Mouse (Mus musculus) CH12.LX (cell line): ENCODE measurements around the gene Tnmd. TPM values are rescaled to one million over a fixed set of nuclear protein-coding genes. Genes with fewer than 3 reads are reported as not detected.

Experiments used
- DNase-seq: peaks from one replicate; pipeline ENCODE4 v3.0.0-alpha.2; 2013; ENCODE audit errors: extremely low read depth
- H3K27ac ChIP-seq: 2 replicates; pipeline ENCODE4 v1.5.1; 2012; ENCODE audit warnings: low read depth, mild to moderate bottlenecking, control low read depth, moderate library complexity; ENCODE audit not compliant: insufficient read depth
- H3K27me3 ChIP-seq: replicated peaks from 2 replicates; pipeline ENCODE3; 2012; ENCODE audit warnings: inconsistent platforms
- H3K36me3 ChIP-seq, 2 experiments: replicated peaks in 1 of 2; 2 replicates each; pipeline versions ENCODE3 to v1.6.1; 2012; ENCODE audit warnings: inconsistent platforms in 1 of 2, low read length in 1 of 2, mild to moderate bottlenecking in 1 of 2, mixed read lengths in 1 of 2, moderate library complexity in 1 of 2; ENCODE audit not compliant: control insufficient read depth in 1 of 2, insufficient read depth in 1 of 2
- H3K4me1 ChIP-seq, 2 experiments: 2 replicates each; pipeline ENCODE4 v1.6.1; 2012; ENCODE audit warnings: inconsistent platforms in 1 of 2, moderate library complexity in 1 of 2; ENCODE audit not compliant: insufficient read depth in 2 of 2, control insufficient read depth in 1 of 2
- H3K4me2 ChIP-seq: 2 replicates; pipeline ENCODE4 v1.6.1; 2012; ENCODE audit warnings: low read depth, mild to moderate bottlenecking, control low read depth; ENCODE audit not compliant: poor library complexity, insufficient read depth, severe bottlenecking
- H3K4me3 ChIP-seq, 3 experiments: fragments of 150-350 bp in 1 of 3; sonication (generic) in 1 of 3; replicated peaks in 1 of 3; 2 replicates each; pipeline versions ENCODE3 to v1.5.1; 2011 to 2012; ENCODE audit warnings: low read depth in 2 of 3, low read length in 2 of 3, mild to moderate bottlenecking in 2 of 3, moderate library complexity in 2 of 3, control low read depth in 1 of 3, improper control_type of control experiment in 1 of 3, inconsistent platforms in 1 of 3, mixed read lengths in 1 of 3; ENCODE audit not compliant: poor library complexity in 1 of 3
- H3K79me2 ChIP-seq: replicated peaks from 2 replicates; pipeline ENCODE4 v1.6.1; 2012; ENCODE audit warnings: mild to moderate bottlenecking, moderate library complexity; ENCODE audit not compliant: control insufficient read depth, poor library complexity, insufficient read depth, severe bottlenecking; ENCODE audit errors: extremely low read depth
- H3K9ac ChIP-seq: 2 replicates; pipeline ENCODE4 v1.6.1; 2012; ENCODE audit warnings: low read depth, mild to moderate bottlenecking, control low read depth, moderate library complexity; ENCODE audit not compliant: insufficient read depth
- H3K9me3 ChIP-seq: replicated peaks from 2 replicates; pipeline ENCODE3; 2012; ENCODE audit warnings: low read length, inconsistent platforms, mixed read lengths
- GABPA ChIP-seq: IDR thresholded peaks from 2 replicates; pipeline ENCODE4 v1.6.1; 2012; ENCODE audit warnings: low read depth, low read length, improper control_type of control experiment, inconsistent platforms; ENCODE audit not compliant: insufficient replicate concordance
- HCFC1 ChIP-seq: IDR thresholded peaks from 2 replicates; pipeline ENCODE4 v1.6.1; 2012; ENCODE audit warnings: low read depth, mild to moderate bottlenecking, inconsistent platforms, low read length, improper control_type of control experiment
- KAT2A ChIP-seq: IDR thresholded peaks from 2 replicates; pipeline ENCODE4 v1.6.1; 2012; ENCODE audit warnings: low read length, improper control_type of control experiment, inconsistent platforms; ENCODE audit not compliant: insufficient replicate concordance
- POLR2A ChIP-seq: IDR thresholded peaks from 2 replicates; pipeline ENCODE4 v1.6.1; 2011; ENCODE audit warnings: low read depth, mild to moderate bottlenecking, improper control_type of control experiment, low read length
- RAD21 ChIP-seq: IDR thresholded peaks from 2 replicates; pipeline ENCODE4 v1.6.1; 2011; ENCODE audit warnings: low read depth, mild to moderate bottlenecking, low read length, improper control_type of control experiment, moderate library complexity
- RCOR1 ChIP-seq: conservative IDR thresholded peaks from 2 replicates; pipeline ENCODE4 v1.6.1; 2012; ENCODE audit warnings: low read depth, mild to moderate bottlenecking, inconsistent platforms, low read length, improper control_type of control experiment
- UBTF ChIP-seq: IDR thresholded peaks from 2 replicates; pipeline ENCODE4 v1.6.1; 2012; ENCODE audit warnings: low read depth, mild to moderate bottlenecking, inconsistent platforms, low read length, improper control_type of control experiment, moderate library complexity
- dilution Hi-C: fragments of 300-500 bp; cut with MboI; formaldehyde crosslinking; loops from 2 replicates; pipeline ENCODE4 v1.14.3; 2020; ENCODE audit warnings: low sequenced_read_pairs; ENCODE audit not compliant: extremely low pct_unique_long_range_greater_than_20kb, extremely low pct_ligation_motif_present
- in situ Hi-C: fragments of 300-500 bp; cut with MboI; formaldehyde crosslinking; loops from 3 replicates; pipeline ENCODE4 v1.14.3; 2019; ENCODE audit warnings: low sequenced_read_pairs, low pct_ligation_motif_present, low pct_unique_long_range_greater_than_20kb, mixed read lengths
- polyA plus RNA-seq: library from polyadenylated mRNA; unstranded; fragments of >175 nt; gene quantifications from 2 replicates; pipeline ENCODE4 v1.2.1, GENCODE M21; 2012; ENCODE audit warnings: low read depth; ENCODE audit not compliant: insufficient read length
- total RNA-seq, 2 experiments: library from RNA; depleted of rRNA; stranded (reverse); fragments of 300-350 nt in 1 of 2; fragments of >200 nt in 1 of 2; gene quantifications; 2 replicates each; pipeline ENCODE4 v1.2.3; 2012 to 2014

Tnmd gene
- total and polyA plus RNA-seq, 3 experiments: not detected

- in situ Hi-C loops: no loop called here
Observed at GRCm38 (mm10) chrX:133913006-133913405, 62.2 kb downstream of the Tnmd start.

GRCm38 (mm10) chrX:133914219-133914618 is 63.4 kb downstream of the Tnmd start:
- H3K9ac ChIP-seq: no peak overlapping the region
- no peaks in the 10 kb centered on the region for H3K9me3 ChIP-seq
- H3K36me3 ChIP-seq: no peaks in the 10 kb centered on the region
- no peaks in the 10 kb centered on the region for H3K79me2 ChIP-seq
- H3K4me3 ChIP-seq: no peak overlapping the region
- no peak overlapping the region for H3K27ac ChIP-seq
- dilution Hi-C loops (no loop called here), in situ Hi-C loops (no loop called here)
- no peaks in the 10 kb centered on the region for H3K27me3 ChIP-seq
- no peak for DNase-seq
- H3K4me1 ChIP-seq: no peaks in the 10 kb centered on the region
- no peak overlapping the region for H3K4me2 ChIP-seq
- TF ChIP-seq RCOR1 (no peak), GABPA (no peak), POLR2A (no peak), UBTF (no peak), RAD21 (no peak), HCFC1 (no peak)

More at GRCm38 (mm10) chrX:133913006-133913405, 62.2 kb downstream of the Tnmd start:
- dilution Hi-C loops: no loop called here
- no peaks in the 10 kb centered on the region for H3K79me2 ChIP-seq
- H3K9ac ChIP-seq: no peak overlapping the region
- no peak overlapping the region for H3K4me2 ChIP-seq
- no peaks in the 10 kb centered on the region for H3K36me3 ChIP-seq
- DNase-seq: no peak
- H3K27ac ChIP-seq: no peak overlapping the region
- no peaks in the 10 kb centered on the region for H3K27me3 ChIP-seq
- H3K4me1 ChIP-seq: no peaks in the 10 kb centered on the region
- H3K9me3 ChIP-seq: no peaks in the 10 kb centered on the region
- no peak overlapping the region for H3K4me3 ChIP-seq
- TF ChIP-seq KAT2A: no peak

Other genes starting within 250 kb of the Tnmd start
- gene Pcdh19, start 162.0 kb upstream of the Tnmd start, total RNA-seq (2012; rRNA removed): not detected in 2 replicates
- gene Pcdh19, start 162.0 kb upstream of the Tnmd start, total RNA-seq (2014; rRNA removed): not detected in 2 replicates
- gene Pcdh19, start 162.0 kb upstream of the Tnmd start, polyA plus RNA-seq: not detected in 2 replicates
- 14.6 and 15.7 TPM in 2 replicates for gene Tspan6, start 47.4 kb downstream of the Tnmd start, total RNA-seq (2012; rRNA removed)
- gene Tspan6, start 47.4 kb downstream of the Tnmd start, total RNA-seq (2014; rRNA removed): 0.59 and 0.72 TPM in 2 replicates
- gene Tspan6, start 47.4 kb downstream of the Tnmd start, polyA plus RNA-seq: 0.64 and 0.96 TPM in 2 replicates
- not detected in 2 replicates for gene Srpx2, start 57.4 kb downstream of the Tnmd start, total RNA-seq (2012; rRNA removed)
- not detected in 2 replicates for gene Srpx2, start 57.4 kb downstream of the Tnmd start, total RNA-seq (2014; rRNA removed)
- not detected in 2 replicates for gene Srpx2, start 57.4 kb downstream of the Tnmd start, polyA plus RNA-seq
- 0.04 TPM in 2 replicates for gene Sytl4, start 130.8 kb downstream of the Tnmd start, total RNA-seq (2012; rRNA removed)
- gene Sytl4, start 130.8 kb downstream of the Tnmd start, total RNA-seq (2014; rRNA removed): 0.09 TPM in 1 of 2 replicates, not detected in the other
- not detected in 2 replicates for gene Sytl4, start 130.8 kb downstream of the Tnmd start, polyA plus RNA-seq
- 47.2 and 51.1 TPM in 2 replicates for gene Cstf2, start 208.2 kb downstream of the Tnmd start, total RNA-seq (2012; rRNA removed)
- 67.9 and 73.5 TPM in 2 replicates for gene Cstf2, start 208.2 kb downstream of the Tnmd start, total RNA-seq (2014; rRNA removed)
- 89.8 and 113 TPM in 2 replicates for gene Cstf2, start 208.2 kb downstream of the Tnmd start, polyA plus RNA-seq